Mouse (Mus musculus): ENCODE results near the gene 9430038I01Rik. TPM values are rescaled to one million over a fixed set of nuclear protein-coding genes. Genes with fewer than 3 reads are reported as not detected.
A peak's percentile ranks its signal among the peaks of the same experiment; 100 is the strongest.

9430038I01Rik gene
- polyA plus RNA-seq, 1 experiment from 2014 or later, result 8.0 TPM

DNA sequence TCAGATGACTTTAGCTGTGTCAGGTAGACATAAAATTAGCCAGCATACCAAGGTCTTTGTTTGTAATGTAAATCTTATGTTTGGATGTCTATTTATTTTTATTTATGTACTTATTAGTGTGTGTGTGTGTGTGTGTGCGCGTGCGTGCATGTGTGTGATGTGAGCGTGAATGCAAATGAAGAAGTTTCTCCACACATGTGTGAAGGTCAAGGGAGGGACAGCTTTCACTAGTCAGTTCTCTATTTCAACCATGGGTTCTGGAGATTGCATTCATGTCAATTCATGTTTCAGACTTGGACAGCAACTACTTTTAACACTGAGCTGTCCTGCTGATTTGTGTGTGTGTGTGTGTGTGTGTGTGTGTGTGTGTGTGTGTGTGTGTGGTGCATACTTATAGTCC, 10.7 kb upstream of the 9430038I01Rik start:
- in situ Hi-C loops (cut with MboI; ENCODE audit: low pct_unique_long_range_greater_than_20kb), result no loop called here
- no peaks in the 10 kb centered on the region for H3K27me3 ChIP-seq
- POLR2A ChIA-PET, result no interaction called here
- DNase-seq (ENCODE audit: low read depth, low spot score), result no peak
- no peak for ATAC-seq
- CTCF ChIA-PET, result interaction anchor here (1.4 to 1.6 kb wide), 2 partner anchors 9 to 10 kb away, joined by 5 to 7 read pairs; partner anchors contain the start of gene 9430038I01Rik
- TF ChIP-seq CTCF (IDR thresholded peaks at IDR 0.05), result no peak

- DNase-seq (ENCODE audit: low read depth, low spot score) (no peak), ATAC-seq (no peak)
- no peaks in the 10 kb centered on the region for H3K27me3 ChIP-seq
- ChIA-PET CTCF (interaction anchor here (1.4 kb wide), 1 partner anchor 10 kb away, joined by 5 read pairs; no protein-coding TSS in a partner anchor), POLR2A (no interaction called here)
- in situ Hi-C loops (cut with MboI; ENCODE audit: low pct_unique_long_range_greater_than_20kb), result no loop called here
- TF ChIP-seq CTCF (IDR thresholded peaks at IDR 0.05), result no peak
Measured at GRCm38 (mm10) chr7:137420550-137420949, 10.0 kb upstream of the 9430038I01Rik start.

GRCm38 (mm10) chr7:137414710-137415109, 4.1 kb upstream of the 9430038I01Rik start:
- no peak for ATAC-seq
- H3K27me3 ChIP-seq, result no peaks in the 10 kb centered on the region
- ChIA-PET CTCF (interaction anchor here (0.7 to 1.3 kb wide), 2 partner anchors 10 to 17 kb away, joined by 3 to 5 read pairs; no protein-coding TSS in a partner anchor), POLR2A (no interaction called here)
- in situ Hi-C loops (cut with MboI; ENCODE audit: low pct_unique_long_range_greater_than_20kb), result no loop called here
- DNase-seq (ENCODE audit: low read depth, low spot score), result no peak
- TF ChIP-seq CTCF (IDR thresholded peaks at IDR 0.05), result no peak

DNA sequence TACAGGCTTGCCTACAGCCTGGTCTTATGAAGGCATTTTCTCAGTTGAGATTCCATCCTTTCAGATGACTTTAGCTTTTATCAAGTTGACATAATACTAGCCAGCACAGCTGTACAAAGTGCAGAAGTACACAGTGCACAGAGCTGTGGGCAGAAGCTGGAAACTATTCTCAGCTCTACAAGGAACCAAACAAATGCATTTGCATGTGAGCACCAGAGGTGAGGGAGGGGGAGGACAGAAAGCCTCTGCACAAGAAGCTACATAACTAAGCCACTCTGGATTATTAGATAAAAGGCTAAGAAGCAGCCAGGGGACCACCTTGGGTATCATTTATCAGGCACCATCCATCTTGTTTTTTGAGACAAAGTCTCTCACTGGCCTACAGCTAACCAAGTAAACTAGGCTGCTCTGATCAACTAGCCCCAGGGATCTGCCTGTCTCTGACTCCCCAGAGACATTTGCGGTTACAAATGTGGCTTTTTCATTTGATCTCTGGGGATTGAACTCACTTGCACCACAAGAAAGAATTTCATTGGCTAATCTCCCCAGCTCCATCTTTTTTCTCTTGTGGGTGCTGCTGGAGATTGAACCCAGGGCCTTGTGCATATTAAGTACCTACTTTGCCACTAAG, 3.0 kb downstream of the 9430038I01Rik start:
- no peak for TF ChIP-seq CTCF (IDR thresholded peaks at IDR 0.05)
- in situ Hi-C loops (cut with MboI; ENCODE audit: low pct_unique_long_range_greater_than_20kb), result no loop called here
- ChIA-PET CTCF (interaction anchor here (0.8 kb wide), 1 partner anchor 25 kb away, joined by 3 read pairs; no protein-coding TSS in a partner anchor), POLR2A (no interaction called here)
- ATAC-seq (no peak), DNase-seq (ENCODE audit: low read depth, low spot score) (no peak)
- H3K27me3 ChIP-seq, result no peaks in the 10 kb centered on the region

- in situ Hi-C loops (cut with MboI; ENCODE audit: low pct_unique_long_range_greater_than_20kb), result no loop called here
- ChIA-PET CTCF (no interaction called here), POLR2A (no interaction called here)
- TF ChIP-seq CTCF (IDR thresholded peaks at IDR 0.05), result no peak
- ATAC-seq (peak; percentile 93), DNase-seq (ENCODE audit: low read depth, low spot score) (no peak)
- no peaks in the 10 kb centered on the region for H3K27me3 ChIP-seq
Measured at GRCm38 (mm10) chr7:137404146-137404545, 6.4 kb downstream of the 9430038I01Rik start.

DNA sequence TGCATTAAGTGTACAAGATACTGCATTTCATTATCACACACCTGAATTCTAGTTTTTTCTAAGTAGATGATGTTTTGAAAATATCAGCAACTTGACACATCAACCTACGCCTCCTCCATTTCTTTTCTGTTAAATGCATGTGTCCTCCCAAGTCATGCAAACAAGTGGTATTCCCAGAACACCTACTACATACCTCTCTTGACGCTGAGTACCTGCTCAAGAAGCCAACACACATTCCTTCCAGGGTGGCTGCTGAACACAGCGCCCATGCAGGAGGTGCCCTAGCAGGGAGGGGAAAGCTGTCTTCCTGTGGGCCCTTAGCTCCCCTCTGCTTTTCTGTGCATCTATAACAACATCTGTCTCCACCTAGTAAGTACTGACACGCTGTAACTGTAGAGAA, 11.6 kb downstream of the 9430038I01Rik start:
- ChIA-PET POLR2A (no interaction called here), CTCF (no interaction called here)
- DNase-seq (ENCODE audit: low read depth, low spot score) (no peak), ATAC-seq (no peak)
- in situ Hi-C loops (cut with MboI; ENCODE audit: low pct_unique_long_range_greater_than_20kb), result no loop called here
- H3K27me3 ChIP-seq, result no peaks in the 10 kb centered on the region
- no peak for TF ChIP-seq CTCF (IDR thresholded peaks at IDR 0.05)

GRCm38 (mm10) chr7:137397361-137397910, 13.1 kb downstream of the 9430038I01Rik start:
- ChIA-PET CTCF (interaction anchor here (0.8 kb wide), 1 partner anchor 44 kb away, joined by 3 read pairs; no protein-coding TSS in a partner anchor), POLR2A (no interaction called here)
- H3K27me3 ChIP-seq, result no peaks in the 10 kb centered on the region
- DNase-seq (ENCODE audit: low read depth, low spot score) (no peak), ATAC-seq (peak; percentile 31)
- no peak for TF ChIP-seq CTCF (IDR thresholded peaks at IDR 0.05)
- in situ Hi-C loops (cut with MboI; ENCODE audit: low pct_unique_long_range_greater_than_20kb), result no loop called here

- no peak for TF ChIP-seq CTCF (IDR thresholded peaks at IDR 0.05)
- DNase-seq (ENCODE audit: low read depth, low spot score) (no peak), ATAC-seq (no peak)
- H3K27me3 ChIP-seq, result no peaks in the 10 kb centered on the region
- in situ Hi-C loops (cut with MboI; ENCODE audit: low pct_unique_long_range_greater_than_20kb), result no loop called here
- ChIA-PET POLR2A (no interaction called here), CTCF (no interaction called here)
Measured at GRCm38 (mm10) chr7:137395421-137395820, 15.1 kb downstream of the 9430038I01Rik start.

GRCm38 (mm10) chr7:137387863-137388262, 22.7 kb downstream of the 9430038I01Rik start:
- no peak for DNase-seq (ENCODE audit: low read depth, low spot score)
- in situ Hi-C loops (cut with MboI; ENCODE audit: low pct_unique_long_range_greater_than_20kb), result no loop called here

DNA sequence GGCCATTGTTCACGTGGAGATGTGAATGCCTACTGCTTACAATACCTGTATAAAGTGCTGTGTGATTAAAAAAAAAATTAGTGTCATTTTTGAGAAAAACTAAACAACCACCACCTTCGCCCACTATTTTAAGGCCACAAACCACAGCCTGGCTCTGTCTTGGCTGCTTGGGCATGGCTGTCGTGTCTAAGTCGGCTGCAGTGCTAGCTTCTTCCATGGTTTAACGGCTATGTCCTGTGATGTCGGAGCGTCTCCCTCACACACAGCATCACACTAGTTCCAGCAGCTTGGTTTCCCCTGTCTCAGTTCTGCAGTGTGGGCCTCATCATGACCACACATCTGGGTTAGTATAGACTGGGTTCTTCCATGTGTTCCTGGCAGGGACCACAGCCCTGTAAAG, 35.6 kb downstream of the 9430038I01Rik start:
- CTCF ChIA-PET, result no interaction called here

More at GRCm38 (mm10) chr7:137387863-137388262, 22.7 kb downstream of the 9430038I01Rik start:
- ChIA-PET CTCF (no interaction called here), POLR2A (no interaction called here)
- no peak for TF ChIP-seq CTCF (IDR thresholded peaks at IDR 0.05)
- ATAC-seq, result no peak
- no peaks in the 10 kb centered on the region for H3K27me3 ChIP-seq

GRCm38 (mm10) chr7:137371770-137372169, 38.8 kb downstream of the 9430038I01Rik start:
- POLR2A ChIA-PET, result no interaction called here
- DNase-seq (ENCODE audit: low read depth, low spot score) (no peak), ATAC-seq (no peak)
- no peaks in the 10 kb centered on the region for H3K27me3 ChIP-seq
- no peak for TF ChIP-seq CTCF (IDR thresholded peaks at IDR 0.05)
- in situ Hi-C loops (cut with MboI; ENCODE audit: low pct_unique_long_range_greater_than_20kb), result no loop called here
- CTCF ChIA-PET, result interaction anchor here (1.3 kb wide), 1 partner anchor 14 kb away, joined by 4 read pairs; no protein-coding TSS in a partner anchor

More for the DNA sequence above, 35.6 kb downstream of the 9430038I01Rik start:
- POLR2A ChIA-PET, result interaction anchor here (0.6 kb wide), 1 partner anchor 1541 kb away, joined by 6 read pairs; no protein-coding TSS in a partner anchor
- no peaks in the 10 kb centered on the region for H3K27me3 ChIP-seq
- DNase-seq (ENCODE audit: low read depth, low spot score), result no peak
- in situ Hi-C loops (cut with MboI; ENCODE audit: low pct_unique_long_range_greater_than_20kb), result no loop called here
- ATAC-seq, result no peak
- no peak for TF ChIP-seq CTCF (IDR thresholded peaks at IDR 0.05)
